Mouse (Mus musculus) thymus, adult 2 months (tissue): Measurements from ENCODE around the gene Kcnip2. TPM values are rescaled to one million over a fixed set of nuclear protein-coding genes. Genes with fewer than 3 reads are reported as not detected.

ENCODE experiments used
- DNase-seq: peaks from one replicate; pipeline ENCODE4 v3.0.0; 2021
- H3K27ac ChIP-seq: fragments of 200-500 bp; 2 replicates; pipeline ENCODE4 v1.5.1; 2012; ENCODE audit warnings: low read length, control low read depth; ENCODE audit not compliant: control insufficient read depth, insufficient read depth
- H3K27me3 ChIP-seq: fragments of 200-500 bp; 2 replicates; pipeline ENCODE4 v1.6.1; 2012; ENCODE audit warnings: mild to moderate bottlenecking, low read length, moderate library complexity, mixed read lengths; ENCODE audit not compliant: control insufficient read depth, insufficient read depth
- H3K36me3 ChIP-seq: fragments of 200-500 bp; 2 replicates; pipeline ENCODE4 v1.6.1; 2012; ENCODE audit warnings: mild to moderate bottlenecking, low read length, moderate library complexity; ENCODE audit not compliant: control insufficient read depth, insufficient read depth
- H3K4me1 ChIP-seq: fragments of 200-500 bp; replicated peaks from 2 replicates; pipeline ENCODE4 v1.6.1; 2012; ENCODE audit warnings: low read length; ENCODE audit not compliant: control insufficient read depth, insufficient read depth
- H3K4me3 ChIP-seq: fragments of 200-500 bp; 2 replicates; pipeline ENCODE4 v1.5.1; 2012; ENCODE audit warnings: mild to moderate bottlenecking, low read length, control low read depth, moderate library complexity; ENCODE audit not compliant: control insufficient read depth, insufficient read depth
- CTCF ChIP-seq: fragments of 200-500 bp; IDR thresholded peaks from 2 replicates; pipeline ENCODE4 v1.5.1; 2012; ENCODE audit warnings: mild to moderate bottlenecking, control low read depth, low read length, moderate library complexity, borderline replicate concordance; ENCODE audit not compliant: control insufficient read depth, poor library complexity, insufficient read depth; ENCODE audit errors: extremely low read depth
- POLR2A ChIP-seq: fragments of 200-500 bp; IDR thresholded peaks from 2 replicates; pipeline ENCODE4 v1.6.1; 2012; ENCODE audit warnings: mild to moderate bottlenecking, low read length, control low read depth, moderate library complexity; ENCODE audit not compliant: control insufficient read depth, poor library complexity, insufficient read depth; ENCODE audit errors: extremely low read depth
- WGBS: fragments of 180-500 bp; shearing (Covaris S2); methylation state at CpG from one replicate; pipeline ENCODE4 v1.1.7; 2018; 5-methylcytosine and 5-hydroxymethylcytosine counted together
- polyA plus RNA-seq: library from polyadenylated mRNA; depleted of rRNA; stranded (reverse); fragments of >200 nt; gene quantifications from 2 replicates; pipeline ENCODE4 v1.2.3, GENCODE M21; 2012

Kcnip2 gene
- polyA plus RNA-seq, 1 experiment = 13.5 TPM

DNA sequence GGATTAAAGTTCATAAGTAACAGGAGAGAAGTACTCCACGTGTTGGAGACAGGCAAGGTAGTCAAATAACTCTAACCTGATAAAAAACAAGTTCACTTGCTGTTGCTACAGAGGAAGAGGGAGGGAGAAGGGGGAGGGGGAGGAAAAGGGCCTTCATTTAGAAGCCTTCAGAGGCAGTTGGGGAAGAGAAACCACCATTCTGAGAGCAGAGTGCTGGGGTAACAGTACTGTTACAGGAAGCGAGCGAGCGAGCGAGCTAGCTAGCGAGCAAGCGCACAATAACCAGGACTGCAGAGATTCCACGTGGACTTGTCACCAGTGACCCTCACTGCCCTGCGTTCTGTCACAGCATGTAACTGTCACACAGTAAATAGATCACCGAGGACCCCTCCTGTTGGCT lies 27.6 kb upstream of the Kcnip2 start:
- TF ChIP-seq POLR2A = peak; percentile 55; the same call in 1 of the 2 replicates
- TF ChIP-seq CTCF = no peak
- H3K27ac ChIP-seq = peak overlapping the region; percentile 97
- 4% methylated on average over 10 of the region's 10 CpGs for WGBS
- peak overlapping the region; percentile 50 for H3K4me3 ChIP-seq
- H3K36me3 ChIP-seq = no peaks in the 10 kb centered on the region
- H3K27me3 ChIP-seq = no peaks in the 10 kb centered on the region
- peaks cover 16% of the 10 kb centered on the region for H3K4me1 ChIP-seq
- DNase-seq = peak; percentile 55

DNA sequence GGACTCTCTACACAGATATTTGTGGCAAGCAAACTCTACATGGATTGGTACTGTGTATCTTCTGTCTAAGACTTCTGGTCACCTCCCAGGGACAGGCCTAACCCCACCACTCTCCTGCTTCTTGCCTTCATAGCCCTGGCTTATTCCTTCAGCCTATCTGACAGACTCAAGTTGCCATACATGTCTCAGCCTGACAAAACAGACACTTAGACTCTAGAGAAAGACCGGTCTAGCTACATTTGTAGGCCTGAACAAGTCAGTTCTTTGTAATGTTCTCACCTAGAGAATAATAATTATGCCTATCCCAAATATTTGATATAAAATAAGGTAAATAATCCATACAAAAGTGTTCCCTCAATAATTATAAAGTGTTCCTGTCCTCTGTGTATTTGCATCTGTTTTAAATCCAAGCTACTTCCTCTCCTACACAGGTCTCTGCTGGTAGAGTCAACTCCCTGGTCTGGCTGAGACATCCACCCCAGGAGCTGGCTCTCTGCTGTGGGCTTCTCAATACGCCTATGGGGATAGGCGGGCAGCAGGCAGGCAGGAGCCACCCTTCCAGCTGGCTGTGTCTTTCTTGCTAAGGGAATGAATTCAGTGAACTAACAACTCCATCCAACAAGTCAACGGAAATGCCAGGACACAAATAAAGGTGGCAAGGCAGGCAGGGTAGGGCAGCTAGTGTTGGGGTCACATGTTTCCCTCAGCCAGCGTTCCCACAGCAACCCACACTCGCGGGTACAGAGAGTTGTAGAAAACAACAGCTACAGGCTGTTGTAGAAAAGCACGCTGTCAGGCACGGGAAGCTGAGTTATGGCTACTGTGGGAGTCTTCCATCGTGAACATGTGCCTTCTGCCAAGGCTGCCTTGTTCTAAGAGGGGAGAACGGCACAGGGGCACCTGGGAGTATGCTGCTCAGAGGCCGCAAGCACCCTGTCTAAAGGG lies 21.5 kb upstream of the Kcnip2 start:
- Histone ChIP-seq H3K27ac (no peak overlapping the region), H3K4me3 (no peak overlapping the region), H3K36me3 (no peaks in the 10 kb centered on the region), H3K4me1 (peaks cover 13% of the 10 kb centered on the region), H3K27me3 (no peaks in the 10 kb centered on the region)
- TF ChIP-seq CTCF = no peak
- TF ChIP-seq POLR2A = no peak
- WGBS = 57% methylated on average over 12 of the region's 12 CpGs
- DNase-seq = no peak

DNA sequence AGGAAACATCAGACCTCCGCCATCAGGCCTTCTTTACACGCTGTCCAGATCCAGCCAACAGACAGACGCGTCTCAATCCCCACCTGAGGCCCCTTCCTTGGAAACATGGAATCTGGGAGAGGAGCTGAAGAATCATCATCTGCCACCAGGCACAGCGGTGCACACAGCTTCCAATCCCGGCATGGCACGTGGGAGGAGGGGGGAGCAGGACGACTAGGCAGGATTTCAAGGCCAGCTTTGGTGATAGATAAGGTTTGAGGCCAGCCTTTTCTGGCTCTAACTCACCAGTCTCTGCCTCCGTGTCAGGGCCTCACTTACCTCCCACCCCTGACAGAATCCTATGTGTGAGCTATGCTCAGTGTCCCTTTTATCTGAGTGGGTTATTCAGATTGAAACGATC lies 19.6 kb upstream of the Kcnip2 start:
- Histone ChIP-seq H3K4me1 (peaks cover 17% of the 10 kb centered on the region), H3K27ac (no peak overlapping the region), H3K4me3 (no peak overlapping the region), H3K36me3 (no peaks in the 10 kb centered on the region), H3K27me3 (no peaks in the 10 kb centered on the region)
- whole genome bisulfite sequencing = 95% methylated on average over 10 of the region's 10 CpGs
- DNase-seq = no peak
- no peak for TF ChIP-seq POLR2A
- no peak for TF ChIP-seq CTCF

DNA sequence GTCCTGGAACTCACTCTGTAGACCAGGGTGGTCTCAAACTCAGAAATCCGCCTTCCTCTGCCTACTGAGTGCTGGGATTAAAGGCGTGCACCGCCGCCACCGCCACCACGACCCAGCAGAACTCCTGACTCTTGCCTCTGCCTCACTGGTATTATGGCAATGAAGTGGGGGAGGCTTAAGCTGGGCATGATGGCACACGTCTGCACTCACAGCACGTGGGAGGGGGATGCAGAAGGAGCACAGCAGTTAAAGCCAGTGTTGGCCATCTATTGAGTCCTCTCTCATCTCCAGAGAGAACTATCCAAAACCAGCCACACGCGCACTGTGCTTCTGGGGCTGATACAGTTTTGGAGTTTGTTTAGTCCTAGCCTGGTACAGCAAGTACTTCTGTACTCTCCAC lies 17.8 kb upstream of the Kcnip2 start:
- no peak overlapping the region for H3K27ac ChIP-seq
- no peak for TF ChIP-seq POLR2A
- H3K4me3 ChIP-seq = no peak overlapping the region
- H3K4me1 ChIP-seq = peaks cover 17% of the 10 kb centered on the region
- DNase-seq = no peak
- WGBS = 83% methylated on average over 10 of the region's 10 CpGs
- H3K27me3 ChIP-seq = no peaks in the 10 kb centered on the region
- H3K36me3 ChIP-seq = no peaks in the 10 kb centered on the region

DNA sequence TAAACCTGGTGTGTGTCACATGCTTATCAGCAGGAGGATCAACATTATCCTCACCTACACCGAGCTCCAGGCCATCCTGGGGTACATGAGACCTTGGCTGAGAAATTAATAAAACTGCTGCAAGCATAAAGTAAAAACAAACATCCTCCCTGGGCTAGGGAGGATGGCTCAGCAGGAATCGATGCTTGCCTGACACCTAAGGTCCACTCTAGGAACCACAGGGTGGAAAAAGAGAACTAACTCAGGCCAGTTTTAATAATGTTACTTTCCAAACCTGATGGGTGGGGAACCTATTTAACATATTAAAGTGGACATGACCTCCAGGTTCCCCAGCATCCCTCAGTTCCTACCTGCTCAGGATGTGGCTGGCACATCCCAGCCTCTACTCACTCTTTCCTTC lies 14.8 kb upstream of the Kcnip2 start:
- 77% methylated on average over 2 of the region's 2 CpGs for WGBS
- Histone ChIP-seq H3K4me3 (no peak overlapping the region), H3K27me3 (no peaks in the 10 kb centered on the region; the same call in 1 of the 2 replicates), H3K36me3 (no peaks in the 10 kb centered on the region), H3K4me1 (peaks cover 10% of the 10 kb centered on the region), H3K27ac (no peak overlapping the region)
- TF ChIP-seq CTCF (no peak), POLR2A (no peak)
- no peak for DNase-seq

DNA sequence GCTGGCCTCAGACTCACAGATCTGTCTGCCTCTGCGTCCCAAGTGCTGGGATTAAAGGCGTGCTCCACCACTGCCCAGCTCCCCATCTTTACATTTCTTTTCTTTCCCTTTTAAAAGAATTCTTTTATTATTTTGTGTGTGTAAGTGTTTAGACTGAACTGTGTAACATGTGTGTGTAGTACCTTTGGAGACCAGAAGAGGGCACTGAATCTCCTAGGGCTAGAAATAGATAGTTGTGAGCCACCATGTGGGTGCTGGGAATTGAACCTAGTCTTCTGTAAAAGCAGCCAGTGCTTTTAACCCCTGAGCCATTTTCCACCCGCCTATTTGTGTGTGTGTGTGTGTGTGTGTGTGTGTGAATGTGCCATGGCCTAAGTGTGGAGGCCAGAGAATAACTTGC lies 11.9 kb upstream of the Kcnip2 start:
- Histone ChIP-seq H3K36me3 (no peaks in the 10 kb centered on the region), H3K4me1 (peaks cover 7% of the 10 kb centered on the region), H3K27ac (no peak overlapping the region), H3K27me3 (no peaks in the 10 kb centered on the region; the same call in 1 of the 2 replicates), H3K4me3 (no peak overlapping the region)
- 97% methylated on average over 3 of the region's 3 CpGs for WGBS
- no peak for TF ChIP-seq CTCF
- no peak for TF ChIP-seq POLR2A
- DNase-seq = no peak

DNA sequence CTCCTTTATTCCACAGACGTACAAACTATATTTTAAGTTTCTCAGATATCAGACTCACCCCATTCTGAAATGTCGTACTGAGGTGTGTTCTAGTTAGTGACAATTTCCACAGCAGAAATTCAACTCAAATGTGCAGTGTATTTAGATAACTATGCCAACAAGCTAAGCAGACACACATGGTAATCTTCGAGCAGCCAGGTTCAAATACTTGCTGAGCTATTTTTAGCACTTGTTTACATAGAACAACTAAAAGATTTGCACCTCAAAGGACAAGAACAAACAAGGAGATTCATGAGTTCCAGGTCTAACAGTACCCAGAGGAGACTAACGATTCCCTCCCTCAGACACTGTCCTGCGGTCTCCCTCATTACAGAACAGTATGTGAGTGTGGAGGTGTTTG lies 11.3 kb upstream of the Kcnip2 start:
- peaks cover 2% of the 10 kb centered on the region; the same call in 1 of the 2 replicates for H3K4me1 ChIP-seq
- WGBS = 96% methylated on average over 5 of the region's 5 CpGs
- no peaks in the 10 kb centered on the region for H3K36me3 ChIP-seq
- no peaks in the 10 kb centered on the region; the same call in 1 of the 2 replicates for H3K27me3 ChIP-seq
- H3K27ac ChIP-seq = no peak overlapping the region
- TF ChIP-seq POLR2A (no peak), CTCF (no peak)
- DNase-seq = no peak
- H3K4me3 ChIP-seq = no peak overlapping the region
